Mouse (Mus musculus): ENCODE data around the gene Rbfox2.

GRCm38 (mm10) chr15:77332272-77332991, 25.6 kb upstream of the Rbfox2 start:
- TF ChIP-seq POLR2A (IDR thresholded peaks at IDR 0.05; ENCODE audit: extremely low read depth, insufficient read depth, low read length) (no peak), CTCF (IDR thresholded peaks at IDR 0.05; ENCODE audit: low read depth, low read length) (no peak)

Data from liver, adult 2 months (tissue).